Mouse (Mus musculus): Measurements from ENCODE around the gene Fam53b.
"Not testable (repeated sequence)": the region's sequence is repeated elsewhere in the genome, so short reads cannot be mapped to it uniquely, and the experiment has no call there.

Fam53b gene

DNA sequence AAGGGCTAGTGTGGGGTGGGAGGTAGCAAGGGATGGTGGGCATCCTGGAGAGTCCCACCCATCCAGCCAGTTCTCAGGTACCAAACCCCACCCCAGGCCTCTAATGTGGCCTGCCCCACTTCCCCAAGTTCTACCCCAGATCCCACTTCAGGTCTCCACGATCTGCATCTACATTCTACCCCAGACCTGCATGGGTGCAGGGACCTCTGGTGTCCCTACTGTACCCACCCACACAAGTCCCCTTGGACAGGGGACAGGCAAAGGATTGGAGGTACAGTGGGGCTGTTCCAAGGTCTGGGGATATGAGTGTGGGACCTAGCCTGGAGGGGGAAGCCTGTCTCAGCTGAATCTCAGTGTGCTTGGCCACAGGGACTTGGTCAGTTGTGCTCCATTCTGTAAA is 131.9 kb downstream of the Fam53b start:
- no peak for DNase-seq (ENCODE audit: low spot score in 2 of 2)

DNA sequence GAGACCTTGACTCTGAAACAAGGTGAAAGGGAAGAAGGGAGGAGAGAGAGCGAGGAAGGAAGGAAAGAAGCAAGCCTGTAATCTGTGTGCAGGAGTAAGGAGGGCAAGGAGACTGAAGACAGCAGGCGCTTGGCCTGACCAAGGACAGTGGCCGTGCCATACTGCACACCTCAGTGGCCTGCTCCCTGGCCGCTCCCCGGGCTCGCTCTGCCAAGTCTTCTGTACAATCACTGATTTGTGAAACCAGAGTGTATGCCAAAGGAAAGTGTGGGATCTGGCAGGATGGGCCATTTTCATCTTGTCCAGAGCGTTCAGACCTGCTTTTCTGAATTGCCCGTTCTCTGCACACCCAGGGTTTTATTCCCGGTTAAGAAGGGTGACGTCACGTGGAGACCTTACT is 132.4 kb downstream of the Fam53b start:
- DNase-seq (ENCODE audit: low spot score in 2 of 2), result no peak

DNA sequence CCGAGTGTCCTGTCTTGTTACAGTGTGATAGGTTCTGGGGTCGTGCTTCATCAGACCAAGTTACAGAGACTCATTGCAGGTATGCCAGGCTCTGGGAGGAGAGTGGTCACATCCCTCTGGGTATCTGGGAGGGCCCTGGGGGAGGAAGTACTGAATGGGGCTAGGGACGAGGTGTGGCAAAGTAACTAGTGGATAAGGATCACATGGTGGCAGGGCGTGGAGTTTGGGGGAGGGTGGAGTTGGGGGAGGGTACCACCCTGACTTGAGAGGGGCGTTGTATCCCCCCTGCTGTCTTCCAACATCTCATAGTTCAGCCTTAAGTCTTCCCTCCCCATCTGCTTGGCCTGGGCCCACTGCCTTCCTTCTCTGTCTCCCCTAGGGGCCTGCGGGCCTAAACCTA is 134.1 kb downstream of the Fam53b start:
- DNase-seq (ENCODE audit: low spot score in 2 of 2), result no peak

DNA sequence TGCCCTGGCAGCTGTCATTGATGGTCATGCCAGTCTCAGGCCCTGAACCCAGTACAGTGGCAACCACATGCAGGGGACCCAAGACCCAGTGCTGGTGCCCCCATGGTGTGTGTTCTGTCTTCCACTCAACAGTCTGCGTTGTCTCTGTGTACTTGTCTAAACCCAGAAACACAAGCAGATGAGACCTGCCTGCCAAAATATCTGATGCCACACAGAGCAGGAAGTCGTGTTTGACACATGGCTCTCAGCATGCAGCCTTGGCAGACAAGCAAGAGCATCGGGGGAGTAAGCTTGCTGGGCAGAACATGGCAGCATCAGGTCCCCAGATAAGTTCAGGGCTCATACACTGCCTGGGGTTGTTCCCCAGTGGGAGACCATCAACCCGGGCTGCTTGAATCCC is 134.6 kb downstream of the Fam53b start:
- no peak for DNase-seq (ENCODE audit: low spot score in 2 of 2)

DNA sequence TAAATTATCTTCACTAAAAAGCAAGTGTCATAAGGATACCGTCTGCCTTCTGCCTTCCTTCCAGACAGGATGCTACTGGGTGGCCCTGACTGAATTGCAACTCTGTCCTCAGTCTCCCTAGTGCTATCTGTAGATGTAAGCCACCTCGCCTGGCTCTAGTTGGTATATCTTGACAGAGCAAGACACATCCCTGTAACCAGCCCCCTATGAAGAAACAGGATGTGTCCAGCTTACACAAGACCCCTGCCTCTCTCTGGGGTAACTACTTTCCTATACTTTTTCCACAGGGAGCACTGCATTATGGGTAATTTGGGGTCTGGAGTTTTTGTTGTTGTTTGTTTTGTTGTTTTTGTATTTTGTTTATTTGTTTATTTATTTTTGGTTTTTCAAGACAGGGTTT is 137.8 kb downstream of the Fam53b start:
- no peak for DNase-seq (ENCODE audit: low spot score in 2 of 2)

DNA sequence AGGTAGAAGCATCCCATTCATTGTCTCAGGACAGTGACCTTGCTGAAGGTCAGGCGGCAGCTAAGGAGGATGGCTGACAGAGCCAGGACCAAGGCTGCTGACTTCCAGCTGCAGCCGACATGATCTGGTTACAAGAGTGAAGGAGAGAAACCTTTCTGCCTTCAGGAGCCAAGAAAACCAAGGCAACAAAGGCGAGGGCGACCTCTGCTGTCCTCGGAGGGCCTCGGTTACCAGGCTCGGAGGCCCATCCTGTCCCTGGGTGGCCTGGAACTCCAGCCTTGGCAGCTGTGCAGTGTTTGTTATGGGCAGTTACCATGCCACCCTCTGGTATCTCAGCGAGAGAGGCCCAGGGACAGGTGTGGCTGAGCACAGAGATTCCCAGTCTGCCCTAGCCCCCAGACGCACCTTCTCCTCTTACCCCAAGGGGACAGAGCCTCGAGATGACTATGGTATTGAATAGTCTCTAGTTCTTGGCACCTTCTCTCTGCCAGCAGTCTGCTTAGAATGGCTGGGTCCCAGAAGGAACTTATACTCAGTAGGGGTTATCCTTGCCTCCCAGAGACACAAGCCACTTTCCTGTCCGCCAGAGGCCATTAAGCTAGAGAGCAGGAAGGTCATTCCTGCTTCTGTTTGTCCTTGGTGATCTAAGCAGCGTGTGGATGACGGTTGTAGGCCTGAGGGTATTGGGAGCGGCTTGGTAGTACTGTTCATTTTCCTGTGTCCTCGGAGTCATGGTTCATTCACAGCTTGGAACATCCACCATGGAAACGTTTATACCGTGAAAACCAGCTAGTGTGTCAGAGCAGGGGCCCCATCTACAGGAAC is 139.5 kb downstream of the Fam53b start:
- DNase-seq (ENCODE audit: low spot score in 2 of 2), result no peak

DNA sequence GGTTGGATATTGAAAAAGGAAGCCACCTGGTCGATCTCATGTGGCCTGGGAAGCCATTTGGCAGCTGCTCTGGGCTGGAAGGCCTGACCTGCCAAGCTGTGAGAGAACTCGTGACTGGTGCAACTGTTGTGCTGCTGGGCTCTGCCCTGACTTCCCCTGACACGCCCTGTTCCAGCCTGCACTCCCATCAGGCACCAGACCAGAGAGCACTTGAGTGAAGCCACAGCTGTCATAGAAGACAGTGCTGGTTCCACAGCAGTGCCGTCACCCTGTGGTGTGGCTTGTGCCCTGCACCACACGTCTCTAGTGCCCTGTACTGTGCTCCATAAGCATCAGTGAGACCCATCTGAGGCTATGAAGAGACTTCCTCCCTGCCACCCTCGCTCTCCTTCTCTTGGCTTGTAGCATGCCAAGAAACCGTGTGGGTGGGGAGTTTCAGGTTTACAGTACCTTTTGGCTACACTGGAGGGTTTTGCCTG is 141.2 kb downstream of the Fam53b start:
- DNase-seq (ENCODE audit: low spot score in 2 of 2), result no peak

DNA sequence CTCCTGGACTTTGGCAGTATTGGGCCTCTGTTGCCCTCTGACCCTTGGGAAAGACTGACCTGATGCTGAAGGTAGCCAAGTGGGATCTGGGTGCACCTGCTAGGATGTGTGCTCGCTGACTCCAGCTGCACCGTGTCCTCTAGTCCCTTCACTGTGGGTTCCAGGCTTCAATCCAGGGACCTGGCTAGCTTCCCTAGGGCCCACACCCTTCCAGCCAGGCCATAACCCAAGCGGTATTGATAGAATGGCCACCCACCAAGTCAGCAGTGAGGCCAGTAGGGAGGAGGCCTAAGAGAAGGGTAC is 142.9 kb downstream of the Fam53b start:
- DNase-seq (ENCODE audit: low spot score in 2 of 2), result no peak

DNA sequence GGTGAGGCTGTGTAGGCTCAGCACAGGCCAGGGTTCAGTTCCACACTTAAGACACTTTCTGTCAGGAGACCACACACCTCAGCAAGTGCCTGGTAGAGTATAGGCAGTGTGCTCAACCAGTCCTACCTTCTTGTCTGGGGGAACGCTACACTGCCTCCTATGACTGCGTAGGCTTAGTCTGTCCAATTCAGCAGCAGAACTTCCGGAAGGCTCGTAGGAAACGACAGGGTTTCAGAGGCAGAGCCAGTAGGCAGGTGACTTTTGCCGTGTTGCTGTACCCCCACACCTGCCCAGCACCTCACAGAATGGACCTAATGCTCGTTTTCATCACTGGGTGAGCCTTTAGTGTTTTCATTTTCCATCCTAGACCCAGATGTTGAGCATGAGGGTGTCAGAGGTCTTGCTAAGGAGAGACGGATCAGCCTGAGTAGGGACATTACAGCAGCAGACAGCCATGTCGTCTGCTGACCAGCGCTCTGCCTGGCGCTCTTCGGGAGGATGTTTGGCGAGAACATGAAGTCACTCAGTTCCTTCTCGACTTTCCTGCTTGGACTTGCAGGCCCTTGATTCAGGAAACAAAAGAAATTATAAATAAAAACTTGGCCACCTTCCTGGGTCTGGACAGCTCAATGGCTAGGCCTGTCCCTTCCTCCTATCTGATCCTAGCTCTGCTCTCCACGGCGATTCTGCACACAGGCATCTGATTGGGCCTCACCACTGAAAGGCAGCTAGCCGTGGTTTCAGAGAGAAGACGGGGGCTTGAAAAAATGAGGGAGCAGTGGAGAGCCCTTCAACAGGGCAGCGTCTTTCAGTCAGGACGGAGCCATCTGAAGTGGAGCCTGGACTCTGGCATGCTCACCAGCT is 143.5 kb downstream of the Fam53b start:
- DNase-seq (ENCODE audit: low spot score in 2 of 2), result no peak

DNA sequence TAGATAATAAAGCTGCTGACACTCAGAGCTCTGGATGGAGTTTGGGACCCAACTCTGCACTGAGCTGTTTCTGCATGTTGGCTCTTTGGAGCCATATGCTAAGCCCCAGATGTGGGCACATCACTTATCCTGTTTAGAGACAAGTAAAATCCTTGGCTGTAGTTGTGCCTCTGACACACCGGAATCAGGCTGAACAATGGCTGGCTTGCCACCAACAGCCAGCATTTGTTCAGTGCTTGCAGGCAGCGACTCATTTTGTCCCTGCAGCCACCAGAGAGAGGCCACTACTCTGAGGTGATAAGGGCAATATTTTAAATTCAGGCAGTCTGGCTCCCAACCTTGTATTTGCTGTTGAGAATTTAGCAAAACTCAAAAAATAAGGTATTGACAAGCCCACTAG is 145.1 kb downstream of the Fam53b start:
- DNase-seq (ENCODE audit: low spot score in 2 of 2), result no peak

DNA sequence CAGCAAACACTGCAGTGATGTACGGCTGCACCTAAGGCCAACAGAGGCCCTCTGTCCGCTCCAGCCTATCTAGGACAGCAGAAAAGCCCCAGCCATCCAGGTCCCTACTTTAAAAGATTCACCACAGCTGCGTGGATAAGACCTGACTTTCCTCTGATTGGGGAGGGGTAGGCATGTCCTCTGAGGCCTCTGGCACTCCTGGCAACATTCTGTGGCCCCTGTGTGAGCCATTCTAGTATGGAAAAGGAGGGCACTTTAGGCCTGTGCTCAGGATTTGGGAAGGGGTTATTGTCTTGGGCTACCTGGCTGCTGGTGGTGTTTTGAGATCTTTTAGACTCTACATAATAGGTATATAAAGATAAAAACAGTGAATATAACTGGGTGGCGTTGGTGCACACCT is 147.2 kb downstream of the Fam53b start:
- DNase-seq (ENCODE audit: low spot score in 2 of 2), result no peak

DNA sequence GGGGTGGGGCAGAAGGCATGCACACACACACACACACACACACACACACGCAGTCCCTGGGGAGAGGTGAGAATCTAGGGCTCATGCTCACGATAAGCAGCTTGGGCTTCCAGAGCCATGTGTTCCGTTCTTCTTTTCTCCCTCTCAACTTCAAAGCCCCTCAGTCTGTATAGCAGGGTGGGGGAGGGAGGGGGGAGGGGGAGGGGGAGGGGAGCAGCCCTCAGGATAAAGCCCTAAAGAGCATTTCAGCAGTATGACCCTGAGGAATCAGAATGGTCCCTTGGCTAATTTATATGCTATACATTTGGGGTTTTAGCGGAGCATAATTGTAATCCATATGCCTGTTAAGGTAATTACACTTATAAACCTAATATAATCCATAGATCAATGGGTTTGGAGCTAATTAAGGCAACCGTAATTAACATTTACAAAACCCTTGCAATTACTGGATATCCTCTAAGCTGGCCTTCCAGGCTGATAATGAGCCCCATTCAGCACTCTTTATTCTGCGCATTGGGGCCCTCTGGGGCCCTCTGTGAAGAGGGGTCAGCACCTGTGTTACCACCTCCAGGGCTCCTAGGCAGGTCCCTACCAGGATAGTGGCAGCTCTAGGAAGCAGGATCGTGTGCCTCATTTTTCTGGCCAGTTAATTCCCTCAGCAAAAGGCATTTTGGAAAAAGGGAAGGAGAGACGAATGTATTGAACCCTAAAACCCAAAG is 147.9 kb downstream of the Fam53b start:
- no peak for DNase-seq (ENCODE audit: low spot score in 2 of 2)

DNA sequence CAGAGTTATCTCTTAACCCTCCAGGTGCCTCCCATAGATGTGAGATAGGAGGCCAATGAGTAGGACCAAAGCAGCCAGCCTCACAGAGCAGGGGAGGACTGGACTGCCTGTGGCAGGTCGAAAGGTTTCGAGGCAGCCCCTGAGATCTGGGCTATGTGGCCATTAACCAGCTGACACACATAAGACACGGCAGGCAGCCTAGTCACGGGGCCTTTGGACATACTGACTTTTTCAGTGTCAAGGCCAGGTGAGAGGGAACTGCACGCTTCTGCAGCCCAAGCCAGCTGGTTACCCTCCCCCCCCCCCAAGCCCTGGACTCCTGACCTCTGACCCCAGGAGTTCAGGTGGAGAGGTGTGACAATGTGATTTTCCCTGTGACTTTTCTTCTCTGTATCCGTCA is 148.9 kb downstream of the Fam53b start:
- DNase-seq (ENCODE audit: low spot score in 2 of 2), result no peak

DNA sequence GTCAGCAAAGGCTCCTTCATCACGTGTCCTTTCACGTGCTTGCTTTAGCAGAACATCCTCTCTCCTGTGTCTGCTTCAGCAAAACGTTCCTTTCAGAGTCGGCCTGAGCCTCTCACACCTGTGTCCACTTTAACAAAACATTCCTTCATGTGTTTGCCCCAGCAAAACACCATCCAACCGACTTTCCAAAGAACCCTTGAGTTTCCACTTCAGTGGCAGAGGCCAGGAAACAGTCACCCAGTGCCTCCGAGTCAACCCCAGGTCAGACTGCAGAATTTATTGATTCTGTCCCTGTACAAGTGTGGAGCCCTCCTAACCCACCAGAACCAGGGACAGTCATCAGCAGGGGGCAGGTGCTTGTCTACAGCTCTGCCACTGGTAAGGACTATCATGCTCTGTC is 150.9 kb downstream of the Fam53b start:
- DNase-seq (ENCODE audit: low spot score in 2 of 2), result not testable (repeated sequence)

Data from right cerebral cortex, postnatal 36 days (tissue).